ENCODE assay signal across 22 mouse cellular contexts in genomic region chr1:40993327-40993726, GRCm38 (mm10).
"Had no signal": no experiment of that assay in that cellular context is flagged by ENCODE, and none has a peak within 500 bp of the region (broad histone marks: within the 10 kb centered on the region; RNA-seq: fewer than 3 reads in every experiment).

No protein-coding gene starts in this region.

- ATAC-seq: liver, postnatal 0 days; lung, postnatal 0 days; midbrain, embryonic 13.5 days; midbrain, embryonic 16.5 days had no signal

- H3K4me1 ChIP-seq: lung, embryonic 15.5 days; megakaryocyte, embryonic 14.5 days; midbrain, embryonic 10.5 days; midbrain, embryonic 13.5 days; neural tube, embryonic 13.5 days; neural tube, embryonic 15.5 days had no signal

- H3K27ac ChIP-seq: lung, embryonic 15.5 days; macrophage; midbrain, embryonic 10.5 days; midbrain, embryonic 13.5 days; neural tube, embryonic 13.5 days; neural tube, embryonic 15.5 days had no signal

- H3K4me2 ChIP-seq: lung, embryonic 15.5 days; midbrain, embryonic 13.5 days; neural tube, embryonic 13.5 days; neural tube, embryonic 15.5 days had no signal

- H3K27me3 ChIP-seq: lung, embryonic 15.5 days; megakaryocyte, embryonic 14.5 days; midbrain, embryonic 13.5 days; neural tube, embryonic 13.5 days; neural tube, embryonic 15.5 days had no signal

- H3K36me3 ChIP-seq: lung, embryonic 15.5 days; midbrain, embryonic 10.5 days; midbrain, embryonic 13.5 days; neural tube, embryonic 13.5 days; neural tube, embryonic 15.5 days had no signal

- H3K9me3 ChIP-seq: lung, embryonic 15.5 days; midbrain, embryonic 10.5 days; midbrain, embryonic 13.5 days; neural tube, embryonic 13.5 days; neural tube, embryonic 15.5 days had no signal

- H3K9ac ChIP-seq: liver, postnatal 0 days; lung, embryonic 15.5 days; midbrain, embryonic 13.5 days; neural tube, embryonic 13.5 days; neural tube, embryonic 15.5 days had no signal

- DNase-seq: liver, postnatal 0 days; lung, adult 2 months; lung, postnatal 14 days; lung, postnatal 36 days; retina, postnatal 1 day; right cerebral cortex, adult 18-20 months; right cerebral cortex, postnatal 25 days; right cerebral cortex, postnatal 4 days; spleen, adult 18-20 months; thymus, adult 18-20 months; thymus, postnatal 14 days; thymus, postnatal 36 days had no signal

- H3K4me3 ChIP-seq: lung, embryonic 15.5 days; megakaryocyte, embryonic 14.5 days; midbrain, embryonic 10.5 days; midbrain, embryonic 13.5 days; myocyte; neural tube, embryonic 13.5 days; neural tube, embryonic 15.5 days had no signal
